Comparison of ENCODE assay signal across 34 mouse cellular contexts in genomic region chrX:167080821-167081220, GRCm38 (mm10).
A peak's percentile ranks its signal among the peaks of the same experiment; 100 is the strongest.
DNase-seq lines count a peak whose midpoint lies in the region; ATAC-seq and TF ChIP-seq lines count a peak whose summit lies in the region.
"Had no signal": no experiment of that assay in that cellular context is flagged by ENCODE, and none has a peak within 500 bp of the region (broad histone marks: within the 10 kb centered on the region; RNA-seq: fewer than 3 reads in every experiment).

No protein-coding gene starts in this region.

- WGBS in forebrain, embryonic 16.5 days = 40% methylated on average over 3 of the region's 3 CpGs
- WGBS in forebrain, embryonic 10.5 days = 83% methylated on average over 3 of the region's 3 CpGs

- H3K9me3 ChIP-seq in forebrain, embryonic 16.5 days (ENCODE audit: control insufficient read depth, low read length) = no peaks in the 10 kb centered on the region
- no peaks in the 10 kb centered on the region for H3K9me3 ChIP-seq in forebrain, embryonic 10.5 days
- H3K9me3 ChIP-seq: embryonic facial prominence, embryonic 13.5 days; forebrain, embryonic 12.5 days; hindbrain, embryonic 13.5 days; midbrain, embryonic 10.5 days; midbrain, embryonic 15.5 days; neural tube, embryonic 12.5 days had no signal

- ATAC-seq in forebrain, embryonic 16.5 days = peak; percentile 31; the same call in 1 of the 2 replicates
- ATAC-seq: activated CD4-positive, CD25-positive, alpha-beta regulatory T cell, adult 4 months; intestine, embryonic 16.5 days; midbrain, embryonic 15.5 days had no signal

- no peak overlapping the region for H3K9ac ChIP-seq in forebrain, embryonic 16.5 days (replicated peaks; ENCODE audit: low read depth, low read length)
- H3K9ac ChIP-seq: embryonic facial prominence, embryonic 13.5 days; forebrain, embryonic 12.5 days; hindbrain, embryonic 13.5 days; liver, embryonic 14.5 days; midbrain, embryonic 15.5 days; neural tube, embryonic 12.5 days had no signal

- no peak for DNase-seq in forebrain, embryonic 10.5 days (ENCODE audit: extremely low spot score, low spot score)
- DNase-seq in heart, adult 11 months = peak; percentile 90
- no peak for DNase-seq in heart, postnatal 14 days
- DNase-seq in layer of hippocampus, adult 2 months (ENCODE audit: low spot score in 2 of 2) = no peak
- no peak for DNase-seq in layer of hippocampus, postnatal 25 days (ENCODE audit: extremely low spot score in 1 of 2, low spot score in 1 of 2)
- peak; percentile 37 for DNase-seq in skeletal muscle tissue, adult 2 months (ENCODE audit: low read depth, low spot score)
- DNase-seq in frontal cortex, postnatal 14 days (ENCODE audit: low spot score in 2 of 2) = no peak
- DNase-seq: adrenal gland, adult 8-10 months; cerebellum, adult 11-12 months; cerebellum, postnatal 10 days; gastrocnemius, postnatal 36 days; heart, postnatal 4 days; kidney, adult 8-10 months; kidney, postnatal 4 days; liver; lung, adult 2 months; lung, postnatal 14 days; right cerebral cortex, adult 18-20 months; right cerebral cortex, postnatal 4 days; thymus, adult 2 months; thymus, postnatal 36 days had no signal

- H3K27me3 ChIP-seq in forebrain, embryonic 16.5 days (replicated peaks; ENCODE audit: control insufficient read depth, insufficient read depth, low read length) = no peaks in the 10 kb centered on the region; the same call in 1 of the 2 replicates
- peaks cover 96% of the 10 kb centered on the region for H3K27me3 ChIP-seq in forebrain, embryonic 10.5 days (ENCODE audit: poor library complexity, severe bottlenecking)
- H3K27me3 ChIP-seq: CH12.LX; neural tube, embryonic 12.5 days had no signal

- intact Hi-C loops in heart, postnatal 14 days (cut with DNase I) = no loop called here

- no peak overlapping the region for H3K27ac ChIP-seq in forebrain, embryonic 16.5 days (ENCODE audit: low read length)
- no peak overlapping the region for H3K27ac ChIP-seq in forebrain, embryonic 10.5 days
- peak overlapping the region; percentile 62 for H3K27ac ChIP-seq in layer of hippocampus, adult 2 months
- H3K27ac ChIP-seq: embryonic facial prominence, embryonic 13.5 days; forebrain, embryonic 12.5 days; hindbrain, embryonic 13.5 days; kidney, postnatal 0 days; liver, embryonic 14.5 days; midbrain, embryonic 10.5 days; midbrain, embryonic 15.5 days; neural tube, embryonic 12.5 days had no signal

- no peaks in the 10 kb centered on the region for H3K36me3 ChIP-seq in forebrain, embryonic 16.5 days (ENCODE audit: control insufficient read depth, insufficient read depth)
- H3K36me3 ChIP-seq in forebrain, embryonic 10.5 days (replicated peaks) = no peaks in the 10 kb centered on the region
- H3K36me3 ChIP-seq: embryonic facial prominence, embryonic 13.5 days; forebrain, embryonic 12.5 days; hindbrain, embryonic 13.5 days; midbrain, embryonic 10.5 days; midbrain, embryonic 15.5 days; neural tube, embryonic 12.5 days had no signal

- TF ChIP-seq CTCF in layer of hippocampus, adult 2 months (conservative IDR thresholded peaks at IDR 0.05) = no peak

- H3K4me3 ChIP-seq in forebrain, embryonic 16.5 days (replicated peaks; ENCODE audit: low read length) = no peak overlapping the region
- no peak overlapping the region for H3K4me3 ChIP-seq in forebrain, embryonic 10.5 days
- H3K4me3 ChIP-seq in layer of hippocampus, adult 2 months = no peak overlapping the region
- H3K4me3 ChIP-seq: embryonic facial prominence, embryonic 13.5 days; forebrain, embryonic 12.5 days; hindbrain, embryonic 13.5 days; midbrain, embryonic 10.5 days; midbrain, embryonic 15.5 days; myocyte; neural tube, embryonic 12.5 days had no signal

- no peaks in the 10 kb centered on the region for H3K4me1 ChIP-seq in forebrain, embryonic 16.5 days (replicated peaks; ENCODE audit: control insufficient read depth, insufficient read depth, low read length)
- H3K4me1 ChIP-seq in forebrain, embryonic 10.5 days = no peaks in the 10 kb centered on the region
- H3K4me1 ChIP-seq: embryonic facial prominence, embryonic 13.5 days; forebrain, embryonic 12.5 days; hindbrain, embryonic 13.5 days; midbrain, embryonic 10.5 days; midbrain, embryonic 15.5 days; neural tube, embryonic 12.5 days had no signal

- no peak overlapping the region for H3K4me2 ChIP-seq in forebrain, embryonic 16.5 days (ENCODE audit: low read length)
- H3K4me2 ChIP-seq: embryonic facial prominence, embryonic 13.5 days; forebrain, embryonic 12.5 days; hindbrain, embryonic 13.5 days; midbrain, embryonic 15.5 days; neural tube, embryonic 12.5 days had no signal

Comparison
In these comparisons a context has a peak if more than half of its experiments do, and no peak if none do; other contexts are left out.
1. DNase-seq: peak in heart, adult 11 months (single experiment) and skeletal muscle tissue, adult 2 months (single experiment); none in forebrain, embryonic 10.5 days (single experiment), heart, postnatal 14 days (0 of 2), layer of hippocampus, adult 2 months (0 of 2), layer of hippocampus, postnatal 25 days (0 of 2) and frontal cortex, postnatal 14 days (0 of 2).